Mouse (Mus musculus) lung, postnatal 0 days (tissue): ENCODE measurements at regions not wholly inside any gene's neighbourhood (a gene's known extent, or its start where the extent isn't known, plus 50 kb on each side); places are given as distances from the start of the nearest gene placed in this dataset.

ENCODE experiments used
- CTCF ChIP-seq: IDR thresholded peaks from 2 replicates; pipeline ENCODE4 v1.5.1; 2016; ENCODE audit warnings: antibody characterized with exemption, mild to moderate bottlenecking
- EP300 ChIP-seq: IDR thresholded peaks from 2 replicates; pipeline ENCODE4 v1.6.1; 2016; ENCODE audit warnings: antibody characterized with exemption, mild to moderate bottlenecking, control low read depth

DNA sequence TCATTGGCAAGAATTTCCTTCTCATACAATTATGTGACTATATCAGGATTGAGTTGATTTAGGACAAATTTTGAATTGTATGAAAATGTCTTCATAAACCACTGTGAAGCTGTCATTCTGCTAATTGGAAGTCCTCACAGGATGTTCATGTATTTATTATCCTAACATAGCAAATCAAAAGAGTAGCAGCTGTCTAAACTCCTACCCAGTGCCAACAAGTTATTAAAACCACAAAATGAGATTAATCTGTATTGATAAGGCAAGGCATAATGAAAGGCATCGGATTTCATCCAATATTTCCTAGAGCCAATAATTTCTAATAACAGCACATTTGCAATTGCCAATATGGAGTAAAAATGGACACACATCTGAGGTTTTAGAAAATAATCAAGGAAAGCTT, 217.6 kb upstream of the Tmprss15 start:
- TF ChIP-seq CTCF (no peak), EP300 (no peak)
